In genomic region chr3:31209001-31209400, GRCm38 (mm10) we compare ENCODE assay signal across 9 mouse cellular contexts. TPM values are rescaled to one million over a fixed set of nuclear protein-coding genes. Genes with fewer than 3 reads are reported as not detected.
A peak's percentile ranks its signal among the peaks of the same experiment; 100 is the strongest.
DNase-seq lines count a peak whose midpoint lies in the region; ATAC-seq and TF ChIP-seq lines count a peak whose summit lies in the region.
"Had no signal": no experiment of that assay in that cellular context is flagged by ENCODE, and none has a peak within 500 bp of the region (broad histone marks: within the 10 kb centered on the region; RNA-seq: fewer than 3 reads in every experiment).

No protein-coding gene starts in this region.

- WGBS in liver, embryonic 12.5 days (ENCODE audit: insufficient replicate concordance), result 28% methylated on average over 19 of the region's 19 CpGs
- 24% methylated on average over 19 of the region's 19 CpGs for WGBS in liver, postnatal 0 days (ENCODE audit: insufficient replicate concordance)
- 11% methylated on average over 19 of the region's 19 CpGs for WGBS in forebrain, embryonic 12.5 days
- WGBS in intestine, embryonic 15.5 days, result 9% methylated on average over 19 of the region's 19 CpGs
- WGBS in neural tube, embryonic 15.5 days, result 7% methylated on average over 19 of the region's 19 CpGs

- ATAC-seq in liver, embryonic 12.5 days, result no peak
- ATAC-seq in liver, postnatal 0 days, result no peak
- no peak for ATAC-seq in forebrain, embryonic 12.5 days (ENCODE audit: low FRiP score)
- 0 out of 2 replicates have a peak, but pooled peaks have one; percentile 31 for ATAC-seq in intestine, embryonic 15.5 days
- no peak for ATAC-seq in neural tube, embryonic 15.5 days (ENCODE audit: low FRiP score)

- no peaks in the 10 kb centered on the region for H3K4me1 ChIP-seq in liver, embryonic 12.5 days
- H3K4me1 ChIP-seq in liver, postnatal 0 days (ENCODE audit: insufficient read depth), result no peaks in the 10 kb centered on the region
- H3K4me1 ChIP-seq in forebrain, embryonic 12.5 days, result peaks cover 18% of the 10 kb centered on the region
- H3K4me1 ChIP-seq in intestine, embryonic 15.5 days (replicated peaks), result peaks cover 16% of the 10 kb centered on the region; the same call in 1 of the 2 replicates
- peaks cover 24% of the 10 kb centered on the region for H3K4me1 ChIP-seq in neural tube, embryonic 15.5 days

- no peaks in the 10 kb centered on the region for H3K36me3 ChIP-seq in liver, embryonic 12.5 days
- no peaks in the 10 kb centered on the region for H3K36me3 ChIP-seq in liver, postnatal 0 days (replicated peaks; ENCODE audit: insufficient read depth, low read length)
- no peaks in the 10 kb centered on the region for H3K36me3 ChIP-seq in forebrain, embryonic 12.5 days (replicated peaks)
- no peaks in the 10 kb centered on the region for H3K36me3 ChIP-seq in intestine, embryonic 15.5 days
- H3K36me3 ChIP-seq in neural tube, embryonic 15.5 days, result no peaks in the 10 kb centered on the region

- peak overlapping the region; percentile 43 for H3K4me2 ChIP-seq in liver, embryonic 12.5 days
- H3K4me2 ChIP-seq in liver, postnatal 0 days (ENCODE audit: low read depth, low read length), result no peak overlapping the region
- peak overlapping the region; percentile 35 for H3K4me2 ChIP-seq in forebrain, embryonic 12.5 days
- peak overlapping the region; percentile 54 for H3K4me2 ChIP-seq in intestine, embryonic 15.5 days (replicated peaks)
- peak overlapping the region; percentile 46 for H3K4me2 ChIP-seq in neural tube, embryonic 15.5 days

- no peak for TF ChIP-seq CTCF in liver, postnatal 0 days (IDR thresholded peaks at IDR 0.05; ENCODE audit: low read depth)

- no peak overlapping the region for H3K27ac ChIP-seq in liver, embryonic 12.5 days
- no peak overlapping the region for H3K27ac ChIP-seq in liver, postnatal 0 days (ENCODE audit: low read depth)
- no peak overlapping the region for H3K27ac ChIP-seq in forebrain, embryonic 12.5 days
- no peak overlapping the region for H3K27ac ChIP-seq in intestine, embryonic 15.5 days
- H3K27ac ChIP-seq in neural tube, embryonic 15.5 days (replicated peaks), result no peak overlapping the region

- no peak overlapping the region for H3K9ac ChIP-seq in liver, embryonic 12.5 days
- H3K9ac ChIP-seq in liver, postnatal 0 days (replicated peaks), result no peak overlapping the region
- no peak overlapping the region for H3K9ac ChIP-seq in forebrain, embryonic 12.5 days
- H3K9ac ChIP-seq in intestine, embryonic 15.5 days, result no peak overlapping the region
- no peak overlapping the region for H3K9ac ChIP-seq in neural tube, embryonic 15.5 days (replicated peaks)

- no peak overlapping the region for H3K4me3 ChIP-seq in liver, embryonic 12.5 days
- no peak overlapping the region for H3K4me3 ChIP-seq in liver, postnatal 0 days (ENCODE audit: low read depth, low read length)
- no peak overlapping the region for H3K4me3 ChIP-seq in forebrain, embryonic 12.5 days (replicated peaks)
- 0 out of 2 replicates have a peak overlapping the region, but pooled peaks have one; percentile 9 for H3K4me3 ChIP-seq in intestine, embryonic 15.5 days (replicated peaks)
- no peak overlapping the region for H3K4me3 ChIP-seq in neural tube, embryonic 15.5 days (replicated peaks)

- H3K9me3 ChIP-seq in liver, embryonic 12.5 days (replicated peaks), result no peaks in the 10 kb centered on the region
- no peaks in the 10 kb centered on the region for H3K9me3 ChIP-seq in liver, postnatal 0 days (ENCODE audit: low read length)
- H3K9me3 ChIP-seq in forebrain, embryonic 12.5 days, result no peaks in the 10 kb centered on the region
- no peaks in the 10 kb centered on the region for H3K9me3 ChIP-seq in intestine, embryonic 15.5 days
- H3K9me3 ChIP-seq in neural tube, embryonic 15.5 days (replicated peaks), result no peaks in the 10 kb centered on the region

- no peaks in the 10 kb centered on the region for H3K27me3 ChIP-seq in liver, embryonic 12.5 days (replicated peaks)
- no peaks in the 10 kb centered on the region for H3K27me3 ChIP-seq in liver, postnatal 0 days (ENCODE audit: insufficient read depth, low read length)
- no peaks in the 10 kb centered on the region for H3K27me3 ChIP-seq in forebrain, embryonic 12.5 days
- H3K27me3 ChIP-seq in intestine, embryonic 15.5 days (replicated peaks), result no peaks in the 10 kb centered on the region
- H3K27me3 ChIP-seq in neural tube, embryonic 15.5 days (replicated peaks), result no peaks in the 10 kb centered on the region

- TF ChIP-seq EP300 in liver, postnatal 0 days (IDR thresholded peaks at IDR 0.05; ENCODE audit: low read depth), result no peak

- DNase-seq in liver, postnatal 0 days, result no peak
- no peak for DNase-seq in right cerebral cortex, postnatal 14 days
- DNase-seq in right cerebral cortex, postnatal 36 days (ENCODE audit: low spot score in 2 of 2), result no peak
- DNase-seq in spleen, postnatal 36 days (ENCODE audit: low spot score in 2 of 2), result no peak
- DNase-seq: thymus, postnatal 25 days had no signal

RNA-seq across cellular contexts. Expression of gene Cldn11, which starts 59.3 kb away (rescaled TPM):
- 0.18 and 0.23 TPM in 2 replicates for polyA plus RNA-seq in liver, embryonic 12.5 days (2016; fragmentation: Nextera tagmentation; extraction: Ambion mirVana)
- polyA plus RNA-seq in liver, postnatal 0 days (2015; fragmentation: Nextera tagmentation; extraction: Ambion mirVana), result 0.11 and 0.17 TPM in 2 replicates
- 33.1 TPM in 2 replicates for polyA plus RNA-seq in forebrain, embryonic 12.5 days (2016; fragmentation: Nextera tagmentation; extraction: Ambion mirVana)
- 4.9 and 7.3 TPM in 2 replicates for polyA plus RNA-seq in intestine, embryonic 15.5 days (2015; fragmentation: Nextera tagmentation; extraction: Ambion mirVana)
- 29.8 and 30.3 TPM in 2 replicates for polyA plus RNA-seq in neural tube, embryonic 15.5 days (2015; fragmentation: Nextera tagmentation; extraction: Ambion mirVana)
